Mouse (Mus musculus) right cerebral cortex, postnatal 4 days (tissue): ENCODE measurements around the gene Glrx3.
"Not testable (repeated sequence)": the region's sequence is repeated elsewhere in the genome, so short reads cannot be mapped to it uniquely, and the experiment has no call there.

ENCODE experiments used
- DNase-seq: peaks from one replicate; pipeline ENCODE4 v3.0.0-alpha.2; 2022

Glrx3 gene

GRCm38 (mm10) chr7:137437440-137438178 lies at the start of gene Glrx3:
Gene Glrx3 (plus strand): TSS chr7:137437614.
- peak; percentile 87 for DNase-seq

DNA sequence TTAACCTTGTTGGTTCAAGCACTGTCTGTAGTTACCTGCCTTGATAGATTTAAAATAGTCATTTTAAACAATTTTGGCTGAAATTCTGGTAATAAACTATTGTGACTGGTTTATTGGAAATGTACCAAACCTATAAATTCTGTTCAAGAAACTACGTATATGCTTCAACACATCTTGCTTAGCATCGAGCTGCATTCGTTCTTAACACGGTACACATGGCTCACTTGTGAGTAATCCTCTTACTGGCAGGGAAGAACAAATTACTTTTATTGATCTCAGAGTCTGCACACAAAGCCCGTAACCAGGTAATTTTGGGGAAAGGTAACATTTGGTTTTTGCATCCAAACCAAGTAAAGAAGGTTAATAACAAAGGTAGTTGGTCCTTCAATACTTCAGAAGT lies 49.6 kb upstream of the Glrx3 start:
- no peak for DNase-seq

- DNase-seq: no peak
Measured at GRCm38 (mm10) chr7:137395421-137395820, 42.0 kb upstream of the Glrx3 start.

- no peak for DNase-seq
Measured at GRCm38 (mm10) chr7:137397361-137397910, 40.0 kb upstream of the Glrx3 start.

DNA sequence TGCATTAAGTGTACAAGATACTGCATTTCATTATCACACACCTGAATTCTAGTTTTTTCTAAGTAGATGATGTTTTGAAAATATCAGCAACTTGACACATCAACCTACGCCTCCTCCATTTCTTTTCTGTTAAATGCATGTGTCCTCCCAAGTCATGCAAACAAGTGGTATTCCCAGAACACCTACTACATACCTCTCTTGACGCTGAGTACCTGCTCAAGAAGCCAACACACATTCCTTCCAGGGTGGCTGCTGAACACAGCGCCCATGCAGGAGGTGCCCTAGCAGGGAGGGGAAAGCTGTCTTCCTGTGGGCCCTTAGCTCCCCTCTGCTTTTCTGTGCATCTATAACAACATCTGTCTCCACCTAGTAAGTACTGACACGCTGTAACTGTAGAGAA lies 38.4 kb upstream of the Glrx3 start:
- DNase-seq: no peak

- no peak for DNase-seq
Measured at GRCm38 (mm10) chr7:137404146-137404545, 33.3 kb upstream of the Glrx3 start.

DNA sequence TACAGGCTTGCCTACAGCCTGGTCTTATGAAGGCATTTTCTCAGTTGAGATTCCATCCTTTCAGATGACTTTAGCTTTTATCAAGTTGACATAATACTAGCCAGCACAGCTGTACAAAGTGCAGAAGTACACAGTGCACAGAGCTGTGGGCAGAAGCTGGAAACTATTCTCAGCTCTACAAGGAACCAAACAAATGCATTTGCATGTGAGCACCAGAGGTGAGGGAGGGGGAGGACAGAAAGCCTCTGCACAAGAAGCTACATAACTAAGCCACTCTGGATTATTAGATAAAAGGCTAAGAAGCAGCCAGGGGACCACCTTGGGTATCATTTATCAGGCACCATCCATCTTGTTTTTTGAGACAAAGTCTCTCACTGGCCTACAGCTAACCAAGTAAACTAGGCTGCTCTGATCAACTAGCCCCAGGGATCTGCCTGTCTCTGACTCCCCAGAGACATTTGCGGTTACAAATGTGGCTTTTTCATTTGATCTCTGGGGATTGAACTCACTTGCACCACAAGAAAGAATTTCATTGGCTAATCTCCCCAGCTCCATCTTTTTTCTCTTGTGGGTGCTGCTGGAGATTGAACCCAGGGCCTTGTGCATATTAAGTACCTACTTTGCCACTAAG lies 29.9 kb upstream of the Glrx3 start:
- no peak for DNase-seq

GRCm38 (mm10) chr7:137410337-137411197 lies 26.8 kb upstream of the Glrx3 start, which contains the start of gene 9430038I01Rik:
Gene 9430038I01Rik (minus strand): TSS chr7:137410762.
- DNase-seq: peak; percentile 97

- DNase-seq: no peak
Measured at GRCm38 (mm10) chr7:137414710-137415109, 22.7 kb upstream of the Glrx3 start.

GRCm38 (mm10) chr7:137420550-137420949 lies 16.9 kb upstream of the Glrx3 start:
- DNase-seq: no peak

GRCm38 (mm10) chr7:137421236-137421635 lies 16.2 kb upstream of the Glrx3 start:
- DNase-seq: no peak

DNA sequence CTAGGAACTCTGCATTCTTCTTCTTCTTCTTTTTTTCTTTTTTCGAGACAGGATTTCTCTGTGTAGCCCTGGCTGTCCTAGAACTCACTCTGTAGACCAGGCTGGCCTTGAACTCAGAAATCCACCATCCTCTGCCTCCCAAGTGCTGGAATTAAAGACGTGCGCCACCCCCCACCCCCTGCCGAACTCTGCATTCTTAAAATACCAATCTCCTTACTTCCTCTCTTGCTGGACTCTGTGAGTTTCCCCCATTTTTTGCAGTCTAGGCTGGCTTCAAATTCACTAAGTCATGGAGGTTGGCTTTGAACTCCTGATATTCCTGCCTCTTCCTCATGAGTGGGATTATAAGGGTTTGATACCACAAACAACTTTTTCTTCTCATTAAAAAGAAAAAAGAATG lies 10.7 kb upstream of the Glrx3 start:
- DNase-seq: no peak

DNA sequence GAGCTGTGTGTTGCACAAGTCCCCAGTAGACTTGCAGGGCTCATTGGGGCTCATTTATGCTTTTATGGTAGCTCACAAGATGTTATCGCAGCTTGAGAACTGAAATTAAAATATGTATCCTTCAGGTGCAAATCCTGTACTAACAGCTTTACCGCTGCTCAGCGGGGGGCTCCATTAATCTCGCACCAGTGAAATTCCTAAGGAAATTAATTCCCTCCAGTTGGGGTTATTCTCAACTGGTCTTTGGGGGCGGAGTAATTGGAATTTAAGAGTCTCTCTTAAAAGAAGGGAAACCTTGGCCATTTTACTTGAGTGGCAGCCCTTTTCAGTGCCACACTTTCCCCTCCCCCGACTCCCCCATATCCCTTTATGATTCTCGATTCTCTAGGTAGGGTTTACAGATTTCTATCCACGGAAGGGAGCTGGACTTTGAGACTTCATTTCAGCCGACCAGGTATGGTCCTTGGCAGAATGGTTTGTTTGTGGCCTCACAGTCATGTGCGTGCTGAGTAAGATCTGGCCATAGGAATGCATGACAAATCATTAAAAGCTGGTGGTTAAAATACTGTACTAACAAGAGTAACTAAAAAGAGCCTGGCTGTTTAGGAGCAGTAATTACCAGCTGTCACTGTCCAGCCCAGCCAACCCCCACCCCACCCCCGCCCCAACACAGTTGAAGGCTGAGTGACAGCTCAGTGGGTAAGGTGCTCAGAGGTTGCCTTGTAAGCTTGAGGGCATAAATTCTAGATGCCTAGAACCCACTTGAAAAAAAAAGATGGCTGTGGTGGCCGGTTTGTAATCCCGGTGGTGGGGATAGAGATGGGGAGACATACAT lies 5.4 kb upstream of the Glrx3 start:
- no peak for DNase-seq

DNA sequence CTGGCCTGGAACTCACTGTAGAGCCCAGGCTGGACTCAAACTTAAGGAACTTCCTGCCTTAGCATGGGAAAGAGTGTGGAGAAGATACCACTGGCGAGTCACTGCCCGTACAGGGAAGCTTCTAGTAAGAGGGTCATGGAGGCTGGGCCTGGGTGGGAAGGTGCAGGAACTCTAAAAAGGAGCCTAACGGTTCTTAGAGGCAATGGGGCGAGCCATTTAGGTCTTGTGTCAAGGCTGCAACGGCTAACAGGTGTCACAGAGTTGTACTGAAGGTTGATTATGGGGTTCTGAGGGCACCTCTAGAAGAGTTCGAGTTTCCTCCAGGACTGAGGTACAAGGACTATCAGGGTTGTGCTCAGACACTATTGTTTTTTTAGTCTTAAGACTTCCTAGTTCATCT lies 513 bp upstream of the Glrx3 start:
- DNase-seq: no peak

- peak; percentile 16 for DNase-seq
Measured at GRCm38 (mm10) chr7:137438179-137438550, 751 bp downstream of the Glrx3 start.

- not testable (repeated sequence) for DNase-seq
Measured at GRCm38 (mm10) chr7:137438962-137439361, 1.5 kb downstream of the Glrx3 start.

GRCm38 (mm10) chr7:137442951-137443350 lies 5.5 kb downstream of the Glrx3 start:
- DNase-seq: no peak

DNA sequence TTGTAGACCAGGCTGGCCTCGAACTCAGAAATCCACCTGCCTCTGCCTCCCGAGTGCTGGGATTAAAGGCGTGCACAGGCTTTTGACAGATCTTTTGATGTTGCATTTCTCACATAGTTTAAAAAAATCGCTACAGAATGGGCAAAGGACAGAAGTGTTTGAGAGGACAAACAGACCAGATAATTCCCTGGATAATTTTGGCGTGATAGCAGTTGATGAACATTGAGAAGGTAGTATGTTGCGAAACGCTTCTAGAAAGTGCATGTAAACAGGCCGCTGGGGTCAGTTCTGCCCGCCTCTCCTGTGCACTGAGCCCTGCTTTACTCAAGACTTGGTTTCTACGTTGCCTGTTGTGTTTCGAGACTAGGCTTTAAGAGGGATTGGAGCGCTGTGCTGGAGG lies 7.9 kb downstream of the Glrx3 start:
- no peak for DNase-seq

GRCm38 (mm10) chr7:137461396-137461795 lies 24.0 kb downstream of the Glrx3 start:
- no peak for DNase-seq

- peak; percentile 36 for DNase-seq
Measured at GRCm38 (mm10) chr7:137468174-137468573, 30.8 kb downstream of the Glrx3 start.

DNA sequence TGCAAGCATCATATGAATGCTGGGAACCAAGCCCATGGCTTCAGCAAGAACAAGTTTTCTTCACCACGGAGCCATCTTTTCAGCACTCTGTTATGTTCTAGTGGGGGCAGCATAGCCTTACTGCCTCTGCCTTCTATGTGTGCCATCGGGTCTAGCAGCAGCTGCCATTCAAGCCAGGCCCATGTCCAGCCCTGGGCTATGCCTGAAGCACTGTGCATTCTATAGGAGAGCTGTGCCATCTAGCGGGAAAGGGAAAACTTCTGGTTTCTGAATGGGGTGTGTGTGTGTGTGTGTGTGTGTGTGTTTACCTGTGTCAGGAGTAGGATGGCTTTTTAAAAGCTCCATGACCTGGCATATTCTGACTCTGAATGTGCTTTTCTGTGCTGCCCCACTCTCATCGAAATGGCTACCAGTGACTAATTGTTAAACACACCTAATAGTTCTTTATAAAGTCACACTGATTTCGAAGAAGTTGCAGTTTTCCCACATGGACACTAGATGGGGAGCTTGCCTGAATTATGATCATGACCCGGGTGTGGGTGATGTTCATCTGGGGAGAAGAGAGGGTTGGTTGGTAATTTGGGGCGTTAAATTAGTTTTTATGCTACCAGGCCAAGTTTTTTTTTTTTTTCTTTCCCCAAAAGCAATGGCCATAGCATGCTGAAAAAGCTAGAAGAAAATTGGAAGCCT lies 34.2 kb downstream of the Glrx3 start:
- DNase-seq: no peak

DNA sequence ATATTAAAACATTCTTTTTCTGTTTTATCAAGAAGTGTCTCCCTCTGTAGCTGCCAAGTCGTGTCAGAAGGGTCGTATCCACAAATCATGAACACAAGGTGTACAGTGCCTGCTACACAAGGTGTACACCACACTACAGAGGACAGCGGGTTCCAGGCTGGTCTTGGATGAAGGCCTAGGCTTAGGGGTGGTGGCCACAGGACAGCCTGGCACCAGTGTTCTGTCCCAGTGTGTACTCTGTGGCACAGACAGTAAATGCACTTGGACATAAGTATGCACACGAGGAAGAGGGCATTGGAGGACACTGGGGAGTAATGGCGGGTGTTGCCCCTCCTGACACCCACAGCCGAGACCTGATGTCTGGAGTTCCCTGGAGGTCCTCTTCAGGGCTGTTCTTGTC lies 34.7 kb downstream of the Glrx3 start:
- DNase-seq: no peak
